8 mouse cellular contexts compared by ENCODE assay signal in the genomic region with DNA sequence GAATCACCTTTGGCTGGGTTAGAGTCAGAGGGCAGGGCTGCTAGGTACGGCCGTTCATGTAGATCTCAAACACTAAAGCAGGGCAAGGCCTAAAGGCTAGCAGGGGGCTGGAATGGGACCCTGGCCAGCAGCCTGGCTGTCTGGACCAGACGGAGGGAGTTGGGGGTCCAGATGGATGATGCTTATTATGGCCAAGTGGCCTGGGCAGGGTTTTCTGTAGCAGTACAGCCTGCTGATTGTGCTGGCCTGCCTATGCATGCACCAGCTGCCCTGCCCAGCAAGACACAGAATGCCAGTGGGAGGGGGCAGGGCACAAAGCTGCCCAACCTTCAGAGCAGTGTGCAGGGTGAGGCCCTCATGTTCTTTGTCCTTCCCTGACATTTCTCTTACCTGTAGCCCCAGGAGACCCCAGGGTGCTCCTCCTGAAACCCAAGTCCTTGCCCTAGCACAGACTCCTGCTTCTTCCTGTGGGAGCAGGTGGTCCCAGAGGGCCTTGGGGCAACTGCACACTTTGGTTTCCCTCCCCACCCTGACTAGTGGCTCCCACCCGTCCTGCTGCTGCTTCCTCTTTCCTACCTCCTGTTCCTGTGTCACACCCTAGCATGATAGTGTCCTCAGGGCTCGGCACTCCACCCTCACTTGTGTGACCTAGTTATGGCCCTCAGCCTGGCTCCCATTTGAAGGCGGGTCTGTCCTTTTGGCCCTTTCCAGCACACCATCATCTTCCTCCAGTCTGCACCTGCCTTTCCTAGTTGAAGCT. TPM values are rescaled to one million over a fixed set of nuclear protein-coding genes. Genes with fewer than 3 reads are reported as not detected.
DNase-seq lines count a peak whose midpoint lies in the region; ATAC-seq and TF ChIP-seq lines count a peak whose summit lies in the region.

No protein-coding gene starts in this region.

- no peak for ATAC-seq in erythroblast, adult 5-6 weeks (replicated peaks; ENCODE audit: low FRiP score, poor library complexity, severe bottlenecking)
- no peak for ATAC-seq in forebrain, embryonic 14.5 days
- no peak for ATAC-seq in midbrain, embryonic 12.5 days (ENCODE audit: low FRiP score, low read depth)
- no peak for ATAC-seq in megakaryocyte-erythroid progenitor cell, adult 5-6 weeks (replicated peaks; ENCODE audit: low FRiP score, low TSS enrichment, poor library complexity, severe bottlenecking)
- no peak for ATAC-seq in frontal cortex, adult (ENCODE audit: low TSS enrichment)

- H3K27ac ChIP-seq in forebrain, embryonic 14.5 days (ENCODE audit: low read depth, low read length), result no peak overlapping the region
- peak overlapping the region; percentile 95 for H3K27ac ChIP-seq in kidney, adult 2 months (ENCODE audit: insufficient read depth, low read depth, low read length)
- H3K27ac ChIP-seq in midbrain, embryonic 12.5 days (replicated peaks), result no peak overlapping the region

- WGBS in forebrain, embryonic 14.5 days, result 72% methylated on average over 6 of the region's 6 CpGs
- 34% methylated on average over 6 of the region's 6 CpGs for WGBS in kidney, adult 2 months
- WGBS in midbrain, embryonic 12.5 days, result 64% methylated on average over 6 of the region's 6 CpGs

- H3K9me3 ChIP-seq in erythroblast, embryonic 14.5 days (ENCODE audit: control insufficient read depth, low read length), result no peaks in the 10 kb centered on the region
- H3K9me3 ChIP-seq in forebrain, embryonic 14.5 days (replicated peaks; ENCODE audit: control insufficient read depth, low read length), result no peaks in the 10 kb centered on the region
- no peaks in the 10 kb centered on the region for H3K9me3 ChIP-seq in midbrain, embryonic 12.5 days

- H3K4me2 ChIP-seq in forebrain, embryonic 14.5 days (ENCODE audit: low read length), result peak overlapping the region; percentile 19; the same call in 1 of the 2 replicates
- H3K4me2 ChIP-seq in midbrain, embryonic 12.5 days (replicated peaks), result peak overlapping the region; percentile 21; the same call in 1 of the 2 replicates

- TF ChIP-seq CTCF in kidney, adult 2 months (conservative IDR thresholded peaks at IDR 0.05; ENCODE audit: insufficient read depth, insufficient read length, low read depth, low read length), result no peak

- no peaks in the 10 kb centered on the region for H3K27me3 ChIP-seq in erythroblast, embryonic 14.5 days (ENCODE audit: control insufficient read depth)
- H3K27me3 ChIP-seq in forebrain, embryonic 14.5 days (replicated peaks; ENCODE audit: control insufficient read depth, insufficient read depth, low read length), result peaks cover 13% of the 10 kb centered on the region
- no peaks in the 10 kb centered on the region for H3K27me3 ChIP-seq in kidney, adult 2 months (replicated peaks; ENCODE audit: control insufficient read depth, insufficient read depth, low read length)
- peaks cover 30% of the 10 kb centered on the region for H3K27me3 ChIP-seq in midbrain, embryonic 12.5 days

- peaks cover 92% of the 10 kb centered on the region for H3K4me1 ChIP-seq in erythroblast, embryonic 14.5 days (ENCODE audit: control insufficient read depth)
- H3K4me1 ChIP-seq in forebrain, embryonic 14.5 days (ENCODE audit: control insufficient read depth, insufficient read depth, low read length), result peaks cover 42% of the 10 kb centered on the region
- peaks cover 21% of the 10 kb centered on the region for H3K4me1 ChIP-seq in kidney, adult 2 months (ENCODE audit: control insufficient read depth, insufficient read depth, low read length)
- H3K4me1 ChIP-seq in midbrain, embryonic 12.5 days, result peaks cover 61% of the 10 kb centered on the region

- H3K4me3 ChIP-seq in erythroblast, embryonic 14.5 days (replicated peaks), result peak overlapping the region; percentile 12
- no peak overlapping the region for H3K4me3 ChIP-seq in forebrain, embryonic 14.5 days (ENCODE audit: low read depth, low read length)
- H3K4me3 ChIP-seq in kidney, adult 2 months (ENCODE audit: insufficient read depth, low read depth, low read length), result peak overlapping the region; percentile 58
- peak overlapping the region; percentile 4; the same call in 1 of the 2 replicates for H3K4me3 ChIP-seq in midbrain, embryonic 12.5 days

- peak overlapping the region; percentile 41 for H3K9ac ChIP-seq in forebrain, embryonic 14.5 days (ENCODE audit: low read length)
- H3K9ac ChIP-seq in midbrain, embryonic 12.5 days (replicated peaks), result no peak overlapping the region

- TF ChIP-seq POLR2A in kidney, adult 2 months (IDR thresholded peaks at IDR 0.05; ENCODE audit: low read depth, low read length), result no peak

- peak; percentile 61 for DNase-seq in ZHBTc4 (ENCODE audit: low read depth, low spot score)
- DNase-seq in forebrain, embryonic 14.5 days (ENCODE audit: low spot score), result no peak
- peak; percentile 66 for DNase-seq in kidney, adult 2 months

- H3K36me3 ChIP-seq in erythroblast, embryonic 14.5 days (ENCODE audit: control insufficient read depth), result peaks cover 44% of the 10 kb centered on the region
- H3K36me3 ChIP-seq in forebrain, embryonic 14.5 days (ENCODE audit: control insufficient read depth, insufficient read depth, low read length), result peaks cover 26% of the 10 kb centered on the region
- no peaks in the 10 kb centered on the region for H3K36me3 ChIP-seq in kidney, adult 2 months (ENCODE audit: control insufficient read depth, insufficient read depth, low read length)
- peaks cover 16% of the 10 kb centered on the region; the same call in 1 of the 2 replicates for H3K36me3 ChIP-seq in midbrain, embryonic 12.5 days

RNA-seq across cellular contexts. Expression of gene Tprn, which starts 3.7 kb away (rescaled TPM):
- polyA plus RNA-seq in erythroblast, embryonic 14.5 days (2012), result 0.82 and 1.3 TPM in 2 replicates
- total RNA-seq in erythroblast, adult 5-6 weeks (2015; ENCODE audit: low replicate concordance), result 1.5 and 4.0 TPM in 2 replicates
- 0.26 and 2.6 TPM in 2 replicates for total RNA-seq in erythroblast, adult 5-6 weeks (2017; ENCODE audit: low replicate concordance)
- polyA plus RNA-seq in forebrain, embryonic 14.5 days (2014; fragmentation: Nextera tagmentation; extraction: Ambion mirVana), result 6.6 and 9.9 TPM in 2 replicates
- 81.0 and 85.4 TPM in 2 replicates for polyA plus RNA-seq in kidney, adult 2 months (2012; rRNA removed)
- polyA plus RNA-seq in midbrain, embryonic 12.5 days (2016; fragmentation: Nextera tagmentation; extraction: Ambion mirVana), result 10.1 and 10.2 TPM in 2 replicates
- 17.5 and 27.4 TPM in 2 replicates for total RNA-seq in megakaryocyte-erythroid progenitor cell, adult 5-6 weeks (2014; fragmentation: Nextera tagmentation)
- 9.8 and 15.0 TPM in 2 replicates for total RNA-seq in megakaryocyte-erythroid progenitor cell, adult 5-6 weeks (2017)

RNA-seq across cellular contexts. Expression of gene Ssna1, which starts 6.2 kb away (rescaled TPM):
- polyA plus RNA-seq in erythroblast, embryonic 14.5 days (2012), result 22.8 and 24.1 TPM in 2 replicates
- total RNA-seq in erythroblast, adult 5-6 weeks (2015; ENCODE audit: low replicate concordance), result 36.5 and 67.5 TPM in 2 replicates
- total RNA-seq in erythroblast, adult 5-6 weeks (2017; ENCODE audit: low replicate concordance), result 9.9 and 24.8 TPM in 2 replicates
- polyA plus RNA-seq in forebrain, embryonic 14.5 days (2014; fragmentation: Nextera tagmentation; extraction: Ambion mirVana), result 258 and 281 TPM in 2 replicates
- polyA plus RNA-seq in kidney, adult 2 months (2012; rRNA removed), result 46.2 and 48.8 TPM in 2 replicates
- 210 and 216 TPM in 2 replicates for polyA plus RNA-seq in midbrain, embryonic 12.5 days (2016; fragmentation: Nextera tagmentation; extraction: Ambion mirVana)
- total RNA-seq in megakaryocyte-erythroid progenitor cell, adult 5-6 weeks (2014; fragmentation: Nextera tagmentation), result 183 and 205 TPM in 2 replicates
- 81.8 and 104 TPM in 2 replicates for total RNA-seq in megakaryocyte-erythroid progenitor cell, adult 5-6 weeks (2017)

RNA-seq across cellular contexts. Expression of gene Anapc2, which starts 6.2 kb away (rescaled TPM):
- 2.1 and 2.2 TPM in 2 replicates for polyA plus RNA-seq in erythroblast, embryonic 14.5 days (2012)
- total RNA-seq in erythroblast, adult 5-6 weeks (2015; ENCODE audit: low replicate concordance), result 8.4 and 12.9 TPM in 2 replicates
- total RNA-seq in erythroblast, adult 5-6 weeks (2017; ENCODE audit: low replicate concordance), result 9.2 and 18.7 TPM in 2 replicates
- polyA plus RNA-seq in forebrain, embryonic 14.5 days (2014; fragmentation: Nextera tagmentation; extraction: Ambion mirVana), result 105 and 123 TPM in 2 replicates
- polyA plus RNA-seq in kidney, adult 2 months (2012; rRNA removed), result 82.6 and 92.3 TPM in 2 replicates
- polyA plus RNA-seq in midbrain, embryonic 12.5 days (2016; fragmentation: Nextera tagmentation; extraction: Ambion mirVana), result 143 and 144 TPM in 2 replicates
- total RNA-seq in megakaryocyte-erythroid progenitor cell, adult 5-6 weeks (2014; fragmentation: Nextera tagmentation), result 52.0 and 56.6 TPM in 2 replicates
- 31.3 and 39.0 TPM in 2 replicates for total RNA-seq in megakaryocyte-erythroid progenitor cell, adult 5-6 weeks (2017)

RNA-seq across cellular contexts. Expression of gene Tmem203, which starts 10.8 kb away (rescaled TPM):
- 0.99 and 1.6 TPM in 2 replicates for polyA plus RNA-seq in erythroblast, embryonic 14.5 days (2012)
- total RNA-seq in erythroblast, adult 5-6 weeks (2015; ENCODE audit: low replicate concordance), result 2.5 and 8.8 TPM in 2 replicates
- total RNA-seq in erythroblast, adult 5-6 weeks (2017; ENCODE audit: low replicate concordance), result 2.2 and 3.7 TPM in 2 replicates
- 14.7 and 17.4 TPM in 2 replicates for polyA plus RNA-seq in forebrain, embryonic 14.5 days (2014; fragmentation: Nextera tagmentation; extraction: Ambion mirVana)
- 48.9 and 50.7 TPM in 2 replicates for polyA plus RNA-seq in kidney, adult 2 months (2012; rRNA removed)
- polyA plus RNA-seq in midbrain, embryonic 12.5 days (2016; fragmentation: Nextera tagmentation; extraction: Ambion mirVana), result 20.6 and 23.6 TPM in 2 replicates
- total RNA-seq in megakaryocyte-erythroid progenitor cell, adult 5-6 weeks (2014; fragmentation: Nextera tagmentation), result 14.3 and 19.6 TPM in 2 replicates
- total RNA-seq in megakaryocyte-erythroid progenitor cell, adult 5-6 weeks (2017), result 4.3 and 9.1 TPM in 2 replicates

RNA-seq across cellular contexts. Expression of gene AL732309.1, which starts 19.4 kb away (rescaled TPM):
- 0.06 and 0.18 TPM in 2 replicates for polyA plus RNA-seq in erythroblast, embryonic 14.5 days (2012)
- 2.1 and 3.3 TPM in 2 replicates for total RNA-seq in erythroblast, adult 5-6 weeks (2015; ENCODE audit: low replicate concordance)
- total RNA-seq in erythroblast, adult 5-6 weeks (2017; ENCODE audit: low replicate concordance), result 1.6 TPM in 1 of 2 replicates, not detected in the other
- 4.7 and 6.0 TPM in 2 replicates for polyA plus RNA-seq in forebrain, embryonic 14.5 days (2014; fragmentation: Nextera tagmentation; extraction: Ambion mirVana)
- 13.0 and 15.2 TPM in 2 replicates for polyA plus RNA-seq in kidney, adult 2 months (2012; rRNA removed)
- polyA plus RNA-seq in midbrain, embryonic 12.5 days (2016; fragmentation: Nextera tagmentation; extraction: Ambion mirVana), result 5.1 and 5.2 TPM in 2 replicates
- total RNA-seq in megakaryocyte-erythroid progenitor cell, adult 5-6 weeks (2014; fragmentation: Nextera tagmentation), result 15.3 and 21.7 TPM in 2 replicates
- total RNA-seq in megakaryocyte-erythroid progenitor cell, adult 5-6 weeks (2017), result 3.3 and 4.9 TPM in 2 replicates

Comparison
In these comparisons a context has a peak if more than half of its experiments do, and no peak if none do; other contexts are left out.
1. RNA of gene Anapc2, which starts 6.2 kb away (polyA plus RNA-seq): 143 to 144 TPM in midbrain, embryonic 12.5 days, 105 to 123 TPM in forebrain, embryonic 14.5 days and 82.6 to 92.3 TPM in kidney, adult 2 months; 2.1 to 2.2 TPM in erythroblast, embryonic 14.5 days; every median in the first group is over 10 times any median in the second.